Mouse (Mus musculus) kidney, embryonic 14.5 days (tissue): ENCODE measurements around the gene Sntg2. TPM values are rescaled to one million over a fixed set of nuclear protein-coding genes. Genes with fewer than 3 reads are reported as not detected.

Experiments
- ATAC-seq: fragments of 200-750 bp; cut with Nextera tagmentation; 2 replicates; pipeline ENCODE4 v1.8.0; 2017; ENCODE audit warnings: moderate number of reproducible peaks, mild to moderate bottlenecking, moderate TSS enrichment, moderate library complexity; ENCODE audit not compliant: low FRiP score, low TSS enrichment
- H3K27ac ChIP-seq: fragments of 300-500 bp; sonication (generic); 2 replicates; pipeline ENCODE4 v1.5.1; 2014; ENCODE audit warnings: low read depth, mild to moderate bottlenecking, low read length, moderate library complexity, mixed read lengths
- H3K27me3 ChIP-seq: fragments of 300-500 bp; sonication (generic); 2 replicates; pipeline ENCODE4 v1.6.1; 2014; ENCODE audit warnings: mild to moderate bottlenecking, low read length; ENCODE audit not compliant: control insufficient read depth, insufficient read depth
- H3K36me3 ChIP-seq: fragments of 300-500 bp; sonication (generic); 2 replicates; pipeline ENCODE4 v1.6.1; 2014; ENCODE audit warnings: low read length, mixed read lengths; ENCODE audit not compliant: control insufficient read depth, insufficient read depth
- H3K4me1 ChIP-seq: fragments of 300-500 bp; sonication (generic); 2 replicates; pipeline ENCODE4 v1.6.1; 2014; ENCODE audit warnings: low read length, mixed read lengths; ENCODE audit not compliant: control insufficient read depth, insufficient read depth
- H3K4me2 ChIP-seq: fragments of 300-500 bp; sonication (generic); replicated peaks from 2 replicates; pipeline ENCODE4 v1.6.1; 2014; ENCODE audit warnings: low read depth, mild to moderate bottlenecking, low read length
- H3K4me3 ChIP-seq: fragments of 300-500 bp; sonication (generic); 2 replicates; pipeline ENCODE4 v1.5.1; 2014; ENCODE audit warnings: mild to moderate bottlenecking, low read length
- H3K9ac ChIP-seq: fragments of 300-500 bp; sonication (generic); 2 replicates; pipeline ENCODE4 v1.6.1; 2014; ENCODE audit warnings: low read depth, mild to moderate bottlenecking, low read length, moderate library complexity
- H3K9me3 ChIP-seq: fragments of 300-500 bp; sonication (generic); 2 replicates; pipeline ENCODE4 v1.6.1; 2016; ENCODE audit warnings: low read length; ENCODE audit not compliant: control insufficient read depth
- WGBS: fragments of 180-500 bp; shearing (Covaris S2); extraction: QIAGEN DNeasy Blood & Tissue Kit; methylation state at CpG from one replicate; pipeline ENCODE4 v1.1.7; 2014; 5-methylcytosine and 5-hydroxymethylcytosine counted together
- polyA plus RNA-seq: library from polyadenylated mRNA; unstranded; fragments of >200 nt; fragmentation: Nextera tagmentation; extraction: Ambion mirVana; gene quantifications from 2 replicates; pipeline ENCODE4 v1.2.1, GENCODE M21; 2014

Gene Sntg2
- 2.2 and 2.9 TPM in 2 replicates for polyA plus RNA-seq

DNA sequence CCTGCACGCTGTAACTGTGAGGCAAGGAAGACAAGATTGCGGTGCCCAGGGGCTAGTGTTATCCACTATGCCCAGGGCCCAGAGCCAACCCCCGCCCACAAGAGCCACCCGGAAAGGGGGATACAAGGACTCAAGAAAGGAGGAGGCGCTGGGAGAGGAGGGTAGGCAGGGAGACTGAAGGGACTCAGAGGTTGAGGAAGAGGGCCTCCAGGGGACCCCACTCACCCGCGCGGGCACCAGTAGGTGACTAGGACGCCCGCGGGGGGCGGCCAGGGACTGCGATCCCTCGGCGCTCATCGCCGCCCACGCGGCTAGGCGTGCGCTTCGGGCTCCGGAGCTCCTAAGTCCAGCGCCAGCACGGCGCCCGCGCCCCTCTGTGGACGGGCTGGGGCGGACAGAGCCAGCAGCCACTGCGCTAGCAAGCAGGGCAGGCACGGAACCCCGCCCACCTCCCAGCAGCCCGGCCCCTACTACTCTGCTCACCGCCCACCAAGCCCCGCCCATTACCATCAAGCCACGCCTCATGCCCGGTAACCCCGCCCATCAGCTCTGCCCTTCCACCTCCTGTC, at the start of gene Sntg2:
Sntg2 (minus strand) TSS at position 443 of the 569 bp plus-strand sequence.
- H3K4me3 ChIP-seq: peak within 1 kb of the TSS; percentile 51
- H3K9ac ChIP-seq: peak within 1 kb of the TSS; percentile 59
- H3K36me3 ChIP-seq: no peaks in the 10 kb centered on the region
- H3K27me3 ChIP-seq: peaks cover 9% of the 10 kb centered on the region
- H3K4me2 ChIP-seq: peak within 1 kb of the TSS; percentile 91
- peak; percentile 98 for ATAC-seq
- WGBS: under 1% methylated on average over 35 of the region's 39 CpGs
- 0 out of 2 replicates have a peak, but pooled peaks cover 6% of the 10 kb centered on the region for H3K4me1 ChIP-seq
- no peak within 1 kb of the TSS for H3K27ac ChIP-seq
- no peaks in the 10 kb centered on the region for H3K9me3 ChIP-seq

DNA sequence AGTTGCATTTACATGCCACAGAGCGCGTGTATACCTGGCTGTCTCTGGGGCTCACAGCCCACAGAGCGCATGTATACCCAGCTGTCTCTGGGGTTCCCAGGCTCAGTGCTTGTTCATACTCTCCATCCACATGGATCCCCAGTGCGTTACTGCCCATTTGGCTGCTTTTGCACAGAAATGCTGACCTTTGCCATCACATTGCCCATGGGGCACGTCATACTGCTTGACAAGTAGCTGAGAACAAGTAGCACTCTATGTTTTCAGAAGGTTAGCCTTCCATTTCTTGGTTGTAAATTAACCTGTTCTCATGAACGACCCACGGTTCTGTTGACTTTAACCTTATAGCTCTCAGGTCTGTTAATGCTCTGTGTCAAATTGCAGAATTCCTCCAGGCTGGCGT, 43.4 kb upstream of the Sntg2 start:
- Histone ChIP-seq H3K4me1 (no peaks in the 10 kb centered on the region), H3K36me3 (no peaks in the 10 kb centered on the region), H3K27ac (no peak overlapping the region), H3K9ac (no peak overlapping the region), H3K4me3 (no peak overlapping the region), H3K9me3 (no peaks in the 10 kb centered on the region), H3K4me2 (no peak overlapping the region), H3K27me3 (no peaks in the 10 kb centered on the region)
- ATAC-seq: no peak
- WGBS: 44% methylated on average over 8 of the region's 8 CpGs

DNA sequence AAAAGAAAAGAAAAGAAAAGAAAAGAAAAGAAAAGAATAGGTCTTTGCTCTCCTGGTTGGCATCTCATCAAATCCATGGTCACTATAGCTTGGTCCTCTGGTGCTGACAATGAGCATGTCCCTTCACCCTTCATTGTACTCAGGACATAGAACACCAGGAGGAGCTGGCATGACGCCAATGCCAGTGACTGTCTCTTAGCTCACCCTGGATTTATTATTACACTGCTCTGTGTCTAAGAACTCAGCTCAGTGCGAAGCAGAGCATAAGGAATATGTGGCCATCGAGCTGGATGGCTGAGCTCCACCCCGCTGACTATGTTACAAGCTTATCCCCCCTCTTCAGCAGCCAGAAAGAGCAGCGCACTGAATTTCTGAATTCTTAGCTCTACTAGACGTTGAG, 42.8 kb upstream of the Sntg2 start:
- WGBS: 74% methylated on average over 6 of the region's 6 CpGs
- H3K4me1 ChIP-seq: no peaks in the 10 kb centered on the region
- H3K4me2 ChIP-seq: no peak overlapping the region
- no peak for ATAC-seq
- H3K27me3 ChIP-seq: no peaks in the 10 kb centered on the region
- no peak overlapping the region for H3K27ac ChIP-seq
- no peaks in the 10 kb centered on the region for H3K36me3 ChIP-seq
- no peak overlapping the region for H3K9ac ChIP-seq
- H3K9me3 ChIP-seq: no peaks in the 10 kb centered on the region
- no peak overlapping the region for H3K4me3 ChIP-seq

DNA sequence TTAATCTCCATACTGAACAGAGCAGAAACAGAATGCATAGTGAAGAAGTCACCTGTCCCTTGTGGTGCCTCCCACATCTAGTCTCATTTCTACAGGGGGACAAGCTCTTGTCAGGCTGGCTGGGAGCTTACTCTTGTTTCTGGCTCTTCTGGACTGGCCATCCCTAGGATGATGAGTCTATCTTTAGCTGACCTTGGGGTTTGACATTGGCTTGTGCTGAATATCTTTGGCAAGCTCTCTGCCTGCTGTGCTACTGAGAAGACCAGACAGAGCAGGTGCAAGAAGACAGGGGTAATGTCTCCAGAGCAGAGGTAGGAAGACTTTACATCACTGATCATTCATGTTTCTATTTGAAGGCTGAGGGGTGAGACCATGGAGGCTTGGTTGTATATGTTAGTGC, 29.5 kb upstream of the Sntg2 start:
- Histone ChIP-seq H3K27me3 (no peaks in the 10 kb centered on the region), H3K27ac (no peak overlapping the region), H3K9ac (no peak overlapping the region), H3K4me2 (no peak overlapping the region), H3K4me3 (no peak overlapping the region), H3K9me3 (no peaks in the 10 kb centered on the region), H3K36me3 (no peaks in the 10 kb centered on the region), H3K4me1 (no peaks in the 10 kb centered on the region)
- ATAC-seq: no peak

DNA sequence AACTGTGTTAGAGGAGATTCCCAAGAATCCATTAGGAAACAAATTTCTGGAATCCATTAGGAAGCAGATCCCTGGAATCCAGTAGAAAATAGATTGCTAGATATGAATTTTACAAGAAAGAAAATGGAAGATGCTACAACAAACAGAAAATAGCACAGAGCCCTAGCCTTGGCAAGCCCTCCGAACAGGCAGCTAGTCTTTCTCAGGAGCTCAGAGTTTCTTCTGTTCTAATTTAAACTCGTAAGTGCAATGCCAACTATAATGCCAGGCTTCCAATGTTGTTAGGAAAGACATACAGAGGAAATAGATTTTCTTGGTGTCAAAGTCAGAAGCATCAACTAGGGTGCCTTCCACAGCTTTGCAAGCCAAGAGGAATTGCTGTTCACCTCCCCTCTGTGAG, 27.4 kb upstream of the Sntg2 start:
- H3K27ac ChIP-seq: no peak overlapping the region
- H3K4me1 ChIP-seq: no peaks in the 10 kb centered on the region
- no peaks in the 10 kb centered on the region for H3K27me3 ChIP-seq
- 86% methylated on average over 2 of the region's 2 CpGs for WGBS
- ATAC-seq: no peak
- H3K4me3 ChIP-seq: no peak overlapping the region
- H3K4me2 ChIP-seq: no peak overlapping the region
- no peaks in the 10 kb centered on the region for H3K36me3 ChIP-seq
- H3K9me3 ChIP-seq: no peaks in the 10 kb centered on the region
- no peak overlapping the region for H3K9ac ChIP-seq

DNA sequence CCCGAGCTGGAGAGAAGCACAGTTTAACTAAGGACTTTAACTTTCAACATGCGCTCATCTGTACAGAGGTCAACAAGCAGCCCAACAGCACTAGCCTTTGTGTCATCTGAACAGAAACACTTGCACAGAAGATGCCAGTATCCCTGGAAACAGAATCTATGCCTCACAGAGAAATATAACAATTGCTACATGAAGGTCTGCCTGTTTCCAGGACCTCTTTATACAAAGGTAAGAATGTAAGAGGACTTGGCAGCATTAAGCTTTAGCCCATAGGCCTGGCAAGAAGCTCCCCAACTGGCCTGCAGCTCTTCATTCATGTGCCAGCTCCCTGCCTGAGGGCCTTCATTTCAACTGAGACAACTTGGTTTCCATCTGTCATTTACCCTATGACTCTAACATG, 26.9 kb upstream of the Sntg2 start:
- H3K36me3 ChIP-seq: no peaks in the 10 kb centered on the region
- 83% methylated on average over 2 of the region's 2 CpGs for WGBS
- no peak overlapping the region for H3K27ac ChIP-seq
- no peaks in the 10 kb centered on the region for H3K4me1 ChIP-seq
- H3K9ac ChIP-seq: no peak overlapping the region
- no peak overlapping the region for H3K4me2 ChIP-seq
- H3K27me3 ChIP-seq: no peaks in the 10 kb centered on the region
- ATAC-seq: no peak
- no peak overlapping the region for H3K4me3 ChIP-seq
- no peaks in the 10 kb centered on the region for H3K9me3 ChIP-seq

DNA sequence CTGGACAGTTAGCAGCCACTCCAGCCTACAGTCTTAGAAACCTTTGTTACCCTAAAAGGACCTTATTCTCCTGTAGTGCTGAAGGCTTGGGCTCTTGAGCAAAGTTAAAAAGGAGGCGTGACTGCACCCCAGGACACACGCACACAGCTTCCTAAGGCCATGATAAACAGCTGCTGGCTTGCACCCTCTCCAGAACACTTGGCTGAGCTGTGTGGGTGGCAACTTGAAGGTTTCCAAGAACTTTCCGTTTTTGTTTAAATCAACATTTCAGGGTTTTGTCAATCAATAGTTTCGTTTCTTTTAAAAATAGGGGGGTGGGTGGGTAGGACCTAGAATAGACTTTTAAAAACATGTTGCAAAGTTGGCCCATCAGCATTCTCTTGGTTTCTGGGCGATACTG, 882 bp downstream of the Sntg2 start:
- WGBS: 50% methylated on average over 5 of the region's 5 CpGs
- Histone ChIP-seq H3K9me3 (no peaks in the 10 kb centered on the region), H3K9ac (peak overlapping the region; percentile 59; the same call in 1 of the 2 replicates), H3K4me1 (0 out of 2 replicates have a peak, but pooled peaks cover 6% of the 10 kb centered on the region), H3K4me3 (peak overlapping the region; percentile 51), H3K4me2 (peak overlapping the region; percentile 91), H3K27ac (no peak overlapping the region), H3K36me3 (no peaks in the 10 kb centered on the region), H3K27me3 (peaks cover 9% of the 10 kb centered on the region)
- no peak for ATAC-seq

DNA sequence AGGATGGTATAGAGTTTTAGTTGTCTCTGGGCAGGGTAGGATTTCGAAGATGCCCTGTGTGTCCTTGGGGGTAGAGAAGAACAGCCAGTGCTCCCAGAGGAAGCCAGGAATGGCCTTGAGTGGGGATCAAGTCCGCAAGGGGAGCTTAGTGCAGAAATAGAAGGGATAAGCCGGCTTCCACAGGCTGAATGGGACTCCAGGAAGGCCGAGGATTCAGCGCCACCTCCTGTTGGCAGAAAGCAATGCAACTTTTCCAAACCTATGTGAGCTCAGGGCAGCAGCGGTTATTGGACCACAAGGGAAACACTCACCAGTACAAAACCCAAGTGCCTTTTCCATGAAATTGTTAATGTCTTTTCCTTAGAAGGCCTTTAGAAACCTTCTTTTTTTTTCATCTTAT, 3.4 kb downstream of the Sntg2 start:
- ATAC-seq: 0 out of 2 replicates have a peak, but pooled peaks have one; percentile 21
- Histone ChIP-seq H3K4me3 (no peak overlapping the region), H3K36me3 (no peaks in the 10 kb centered on the region), H3K9ac (no peak overlapping the region), H3K9me3 (no peaks in the 10 kb centered on the region), H3K27me3 (peaks cover 9% of the 10 kb centered on the region), H3K4me2 (no peak overlapping the region), H3K4me1 (0 out of 2 replicates have a peak, but pooled peaks cover 6% of the 10 kb centered on the region), H3K27ac (no peak overlapping the region)
- 12% methylated on average over 6 of the region's 6 CpGs for WGBS

DNA sequence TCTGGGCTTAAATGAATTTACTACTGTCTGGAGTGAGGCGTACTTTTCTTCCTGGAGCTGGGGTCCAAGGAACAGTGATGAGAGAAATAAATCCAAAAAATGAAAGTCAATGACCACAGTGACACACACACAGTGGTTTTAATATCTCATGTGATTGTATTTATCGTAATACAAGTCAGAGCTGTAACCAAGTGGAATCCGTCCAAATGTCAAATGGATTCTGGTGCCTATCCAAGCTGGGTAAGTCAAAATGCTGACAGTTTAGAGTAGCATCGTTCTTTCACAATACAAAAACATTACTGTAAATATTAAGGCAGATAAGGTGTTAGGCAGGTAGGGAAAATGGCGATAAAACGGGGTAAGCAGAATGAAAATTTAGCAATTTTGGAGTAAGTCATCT, 4.0 kb downstream of the Sntg2 start:
- Histone ChIP-seq H3K9ac (no peak overlapping the region), H3K4me2 (no peak overlapping the region), H3K4me3 (no peak overlapping the region), H3K36me3 (no peaks in the 10 kb centered on the region), H3K4me1 (0 out of 2 replicates have a peak, but pooled peaks cover 6% of the 10 kb centered on the region), H3K27ac (no peak overlapping the region), H3K9me3 (no peaks in the 10 kb centered on the region), H3K27me3 (peaks cover 9% of the 10 kb centered on the region)
- no peak for ATAC-seq
- WGBS: 74% methylated on average over 6 of the region's 6 CpGs
